Mouse (Mus musculus) lung, postnatal 10 days (tissue): ENCODE data around the gene Gm10271.

Experiments used
- DNase-seq: peaks from one replicate; pipeline ENCODE4 v3.0.0; 2021

Gm10271 gene

GRCm38 (mm10) chr10:116931497-116932179, 40.8 kb downstream of the Gm10271 start:
- DNase-seq: no peak

GRCm38 (mm10) chr10:116930936-116931335, 41.5 kb downstream of the Gm10271 start:
- no peak for DNase-seq

- peak; percentile 51 for DNase-seq
These were observed 41.9 kb downstream of the Gm10271 start for GRCm38 (mm10) chr10:116930506-116930905.

- no peak for DNase-seq
These were observed 43.6 kb downstream of the Gm10271 start for GRCm38 (mm10) chr10:116928826-116929225.

- no peak for DNase-seq
These were observed 45.8 kb downstream of the Gm10271 start for GRCm38 (mm10) chr10:116926428-116927113.

- no peak for DNase-seq
These were observed 48.5 kb downstream of the Gm10271 start for GRCm38 (mm10) chr10:116923651-116924495.

GRCm38 (mm10) chr10:116922161-116922560, 50.2 kb downstream of the Gm10271 start:
- no peak for DNase-seq

- DNase-seq: no peak
These were observed 51.0 kb downstream of the Gm10271 start for GRCm38 (mm10) chr10:116921416-116921815.

- no peak for DNase-seq
These were observed 51.8 kb downstream of the Gm10271 start for GRCm38 (mm10) chr10:116920641-116921040.

GRCm38 (mm10) chr10:116919368-116920317, 52.8 kb downstream of the Gm10271 start:
- no peak for DNase-seq

GRCm38 (mm10) chr10:116916581-116916980, 55.8 kb downstream of the Gm10271 start:
- DNase-seq: no peak

GRCm38 (mm10) chr10:116915286-116915685, 57.1 kb downstream of the Gm10271 start:
- no peak for DNase-seq

GRCm38 (mm10) chr10:116914586-116914985, 57.8 kb downstream of the Gm10271 start:
- peak; percentile 36 for DNase-seq

GRCm38 (mm10) chr10:116913647-116914273, 58.6 kb downstream of the Gm10271 start:
- DNase-seq: no peak

- DNase-seq: no peak
These were observed 59.6 kb downstream of the Gm10271 start for GRCm38 (mm10) chr10:116912850-116913249.

- no peak for DNase-seq
These were observed 63.3 kb downstream of the Gm10271 start for GRCm38 (mm10) chr10:116908901-116909642.
